Mouse (Mus musculus) erythroblast, embryonic 14.5 days (primary cell): Measurements from ENCODE around the gene Supt4a. TPM values are rescaled to one million over a fixed set of nuclear protein-coding genes. Genes with fewer than 3 reads are reported as not detected.

Experiments used
- H3K27me3 ChIP-seq: 2 replicates; pipeline ENCODE4 v1.6.1; 2012; ENCODE audit warnings: inconsistent platforms; ENCODE audit not compliant: control insufficient read depth
- H3K36me3 ChIP-seq: 2 replicates; pipeline ENCODE4 v1.6.1; 2012; ENCODE audit warnings: mild to moderate bottlenecking, inconsistent platforms; ENCODE audit not compliant: control insufficient read depth
- H3K4me1 ChIP-seq: 2 replicates; pipeline ENCODE4 v1.6.1; 2012; ENCODE audit warnings: inconsistent platforms; ENCODE audit not compliant: control insufficient read depth
- H3K4me3 ChIP-seq: replicated peaks from 2 replicates; pipeline ENCODE3; 2012; ENCODE audit warnings: moderate library complexity, mild to moderate bottlenecking, inconsistent platforms
- H3K9me3 ChIP-seq: 2 replicates; pipeline ENCODE4 v1.6.1; 2012; ENCODE audit warnings: low read length, inconsistent platforms, mixed read lengths; ENCODE audit not compliant: control insufficient read depth
- GATA1 ChIP-seq: IDR thresholded peaks from 2 replicates; pipeline ENCODE4 v1.6.1; 2012; ENCODE audit warnings: low read length, inconsistent platforms, mixed read lengths
- TAL1 ChIP-seq: IDR thresholded peaks from 3 replicates; pipeline ENCODE4 v1.6.1; 2012; ENCODE audit warnings: low read length, inconsistent platforms, mixed read lengths
- polyA plus RNA-seq: library from polyadenylated mRNA; stranded (reverse); fragments of >175 nt; gene quantifications from 2 replicates; pipeline ENCODE4 v1.2.3, GENCODE M21; 2012

Gene Supt4a
- 4.3 and 5.5 TPM in 2 replicates for polyA plus RNA-seq

DNA sequence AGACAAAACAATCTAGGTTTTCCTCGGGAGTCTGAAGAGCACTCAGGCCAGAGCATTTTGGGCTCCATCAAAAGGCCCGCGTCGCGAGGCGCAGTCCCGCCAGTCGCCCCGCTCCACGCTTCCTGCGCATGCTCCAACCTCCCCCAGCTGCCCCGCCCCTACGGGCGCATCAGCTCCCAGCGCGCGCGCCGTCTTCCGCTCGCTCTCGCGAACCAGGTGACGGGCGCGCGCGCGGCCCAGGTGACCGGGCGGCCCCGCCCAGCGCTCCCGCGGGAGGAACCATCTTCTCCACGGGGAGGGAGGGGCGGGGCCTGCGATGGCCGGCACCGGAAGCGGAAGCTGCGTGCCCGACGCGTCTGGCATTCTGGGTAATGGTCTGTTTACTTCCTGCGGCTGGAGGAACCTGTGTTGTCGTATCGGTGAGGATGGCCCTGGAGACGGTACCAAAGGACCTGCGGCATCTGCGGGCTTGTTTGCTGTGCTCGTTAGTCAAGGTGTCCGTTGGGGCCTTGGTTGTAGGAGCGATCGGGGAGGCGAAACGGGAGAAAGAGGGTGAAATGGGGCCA lies at the start of gene Supt4a:
Gene Supt4a (plus strand): TSS at position 378 of the 566 bp plus-strand sequence.
- Histone ChIP-seq H3K36me3 (peaks cover 77% of the 10 kb centered on the region), H3K4me1 (peaks cover 72% of the 10 kb centered on the region), H3K9me3 (no peaks in the 10 kb centered on the region), H3K4me3 (peak within 1 kb of the TSS; percentile 70), H3K27me3 (no peaks in the 10 kb centered on the region)
- TF ChIP-seq TAL1 (no peak), GATA1 (no peak)

DNA sequence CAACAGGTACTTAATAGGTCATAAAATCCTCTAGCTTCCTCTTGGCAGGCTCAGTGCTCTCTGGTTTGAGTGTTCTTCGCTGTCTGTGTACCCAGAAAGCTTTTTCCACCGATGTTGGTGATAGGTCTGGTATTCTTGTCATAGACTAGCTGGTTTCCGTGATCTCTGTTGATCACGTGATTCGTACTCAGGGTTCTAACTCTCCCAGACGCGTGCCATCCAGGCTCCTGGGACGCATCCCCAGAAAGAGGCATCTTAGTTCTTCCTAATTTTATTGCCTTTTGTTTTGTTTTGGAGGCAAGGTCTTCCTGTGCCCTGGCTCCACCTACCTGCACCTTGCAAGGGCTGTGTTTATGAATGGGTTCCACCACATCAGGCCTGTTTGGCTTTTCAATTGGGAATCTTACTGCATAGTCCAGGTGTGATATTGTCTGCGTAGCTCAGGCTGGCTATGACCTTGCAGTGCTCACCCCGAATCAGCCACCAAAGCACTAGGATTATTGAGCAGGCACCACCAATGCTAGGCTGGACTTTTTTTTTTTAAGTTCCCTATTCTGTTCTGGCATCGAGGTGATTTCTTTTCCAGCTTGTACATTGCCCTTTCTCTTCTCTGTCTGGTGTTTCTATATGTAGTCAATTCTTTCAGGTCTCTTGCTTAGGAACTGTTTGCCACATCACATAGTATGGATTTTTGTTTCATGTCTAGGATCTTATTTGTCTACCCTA lies 48.7 kb upstream of the Supt4a start:
- no peak for TF ChIP-seq GATA1
- TF ChIP-seq TAL1, result no peak
- Histone ChIP-seq H3K36me3 (no peaks in the 10 kb centered on the region), H3K4me1 (peaks cover 38% of the 10 kb centered on the region), H3K27me3 (no peaks in the 10 kb centered on the region), H3K9me3 (no peaks in the 10 kb centered on the region), H3K4me3 (no peak overlapping the region)

DNA sequence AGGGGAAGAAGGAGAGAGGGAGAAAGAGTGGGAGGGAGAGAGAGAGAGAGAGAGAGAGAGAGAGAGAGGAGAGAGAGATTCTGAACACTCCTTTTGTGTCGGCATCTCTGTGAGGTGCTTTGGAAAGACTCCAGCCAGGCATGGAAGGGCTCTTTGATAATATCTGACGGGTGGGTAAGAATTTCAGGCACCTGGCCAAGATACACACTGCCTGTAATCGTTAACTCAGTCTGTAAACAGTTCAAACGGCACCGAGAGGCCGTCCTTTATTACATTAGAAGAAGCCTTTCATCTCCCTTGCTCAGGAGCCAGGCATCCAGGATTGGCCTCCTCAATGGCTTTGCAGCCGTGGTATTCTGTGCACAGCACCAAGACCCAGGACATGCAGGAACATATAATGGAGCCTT lies 47.9 kb upstream of the Supt4a start:
- no peaks in the 10 kb centered on the region for H3K9me3 ChIP-seq
- TF ChIP-seq TAL1, result no peak
- no peak for TF ChIP-seq GATA1
- peaks cover 38% of the 10 kb centered on the region for H3K4me1 ChIP-seq
- no peaks in the 10 kb centered on the region for H3K36me3 ChIP-seq
- no peaks in the 10 kb centered on the region for H3K27me3 ChIP-seq
- H3K4me3 ChIP-seq, result peak overlapping the region; percentile 54

DNA sequence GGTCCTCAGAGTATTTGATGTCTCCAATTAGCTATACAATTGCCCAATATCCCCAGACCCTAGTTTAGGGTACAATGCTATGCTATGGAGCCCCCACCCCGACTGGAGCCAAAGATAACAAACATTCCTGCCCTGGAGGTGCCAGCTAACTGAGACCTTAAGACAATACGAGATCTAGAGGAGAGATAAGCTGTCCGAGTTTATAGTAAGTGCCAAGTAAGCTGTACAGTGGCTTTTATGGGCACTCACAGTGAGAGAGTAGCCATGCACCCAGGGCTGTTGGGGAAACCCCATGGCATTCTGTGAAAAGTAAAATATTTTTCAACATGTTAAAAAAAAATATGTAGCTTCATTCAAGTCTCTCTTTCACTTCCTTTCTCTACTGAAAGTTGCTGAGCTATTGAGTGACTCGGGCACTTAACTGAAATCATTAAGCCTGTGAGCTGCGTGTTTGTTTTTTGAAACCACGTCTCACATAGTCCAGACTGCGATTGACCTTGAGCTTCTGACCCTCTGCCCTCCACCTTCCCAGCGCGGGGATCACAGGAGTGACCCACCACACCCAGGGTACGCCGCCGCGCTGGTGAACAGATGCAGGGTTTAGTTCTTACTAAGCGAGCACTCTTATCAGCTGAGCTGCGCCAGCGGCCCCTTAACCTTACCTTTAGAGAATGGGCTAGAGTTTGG lies 47.2 kb upstream of the Supt4a start:
- Histone ChIP-seq H3K27me3 (no peaks in the 10 kb centered on the region), H3K36me3 (no peaks in the 10 kb centered on the region), H3K9me3 (no peaks in the 10 kb centered on the region), H3K4me1 (peaks cover 38% of the 10 kb centered on the region), H3K4me3 (peak overlapping the region; percentile 54)
- peak; percentile 61; the same call in 1 of the 2 replicates for TF ChIP-seq GATA1
- no peak for TF ChIP-seq TAL1

DNA sequence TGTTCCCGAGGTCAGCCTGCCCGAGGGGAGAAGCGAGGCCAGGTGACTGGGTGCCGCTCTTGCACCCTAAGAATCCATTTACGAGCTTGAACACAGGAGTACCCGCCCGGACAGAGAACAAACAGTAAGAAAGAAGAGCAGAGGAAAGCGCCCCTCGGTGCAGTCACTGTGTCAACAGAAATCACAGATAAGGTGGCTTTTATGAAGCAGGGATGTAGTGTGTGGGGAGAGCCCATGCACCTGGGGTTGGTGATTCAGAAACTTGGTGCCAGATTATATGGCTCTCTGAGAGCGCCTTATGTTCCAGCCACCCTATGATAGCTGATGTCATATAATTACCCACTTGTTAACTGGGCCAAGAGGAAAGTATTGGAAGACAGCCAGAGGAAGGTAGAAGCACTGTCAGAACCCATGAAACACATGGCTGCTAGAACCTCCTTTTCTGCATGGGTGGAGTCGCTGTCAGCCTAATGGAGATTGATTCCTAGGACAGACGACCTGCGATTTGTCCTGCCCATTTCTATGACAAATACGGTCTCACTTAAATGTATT lies 40.1 kb upstream of the Supt4a start:
- Histone ChIP-seq H3K27me3 (no peaks in the 10 kb centered on the region), H3K4me1 (peaks cover 39% of the 10 kb centered on the region), H3K9me3 (no peaks in the 10 kb centered on the region), H3K4me3 (no peak overlapping the region), H3K36me3 (no peaks in the 10 kb centered on the region)
- TF ChIP-seq TAL1 (no peak), GATA1 (no peak)

DNA sequence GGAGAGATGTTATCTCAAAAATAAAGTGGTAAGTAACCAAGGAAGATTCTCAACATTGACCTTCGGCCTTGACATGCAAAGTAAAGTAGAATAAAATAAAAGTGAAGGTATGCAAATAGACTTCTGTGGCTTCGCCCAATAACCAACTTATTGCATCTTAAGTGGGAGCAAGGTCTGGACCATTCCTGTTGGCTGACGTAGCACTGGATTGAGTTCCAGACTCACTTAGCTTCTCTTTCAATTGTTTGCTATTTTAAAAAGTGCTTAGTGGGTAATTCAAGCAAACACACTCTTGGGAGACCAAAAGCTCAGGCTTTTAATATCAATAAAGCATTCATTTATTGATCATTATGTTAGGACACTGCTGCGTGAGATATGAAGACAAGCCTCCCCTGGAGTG lies 39.2 kb upstream of the Supt4a start:
- Histone ChIP-seq H3K4me1 (peaks cover 47% of the 10 kb centered on the region), H3K27me3 (no peaks in the 10 kb centered on the region), H3K4me3 (no peak overlapping the region), H3K36me3 (no peaks in the 10 kb centered on the region), H3K9me3 (no peaks in the 10 kb centered on the region)
- no peak for TF ChIP-seq TAL1
- TF ChIP-seq GATA1, result no peak

DNA sequence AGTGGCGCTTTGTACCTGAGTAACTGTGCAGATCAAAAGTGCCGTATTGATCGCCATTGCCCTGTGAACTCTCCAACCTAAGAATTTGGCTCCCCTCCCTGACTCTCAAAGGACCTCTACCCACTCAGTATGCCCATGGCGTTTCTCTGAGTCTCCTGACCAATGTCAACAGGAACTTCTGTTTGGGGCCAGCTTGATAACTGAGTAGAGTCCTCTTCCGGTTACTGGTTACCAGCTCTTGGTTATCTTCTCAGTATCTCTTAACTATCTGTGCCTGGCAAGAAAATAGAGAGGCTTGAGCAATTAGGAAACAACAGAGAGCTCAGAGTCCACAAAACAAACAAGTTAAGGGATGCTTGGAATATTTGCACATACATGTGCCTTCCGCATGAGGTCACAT lies 36.2 kb upstream of the Supt4a start:
- TF ChIP-seq TAL1 (no peak), GATA1 (no peak)
- Histone ChIP-seq H3K4me3 (no peak overlapping the region), H3K9me3 (no peaks in the 10 kb centered on the region), H3K4me1 (peaks cover 72% of the 10 kb centered on the region), H3K27me3 (no peaks in the 10 kb centered on the region), H3K36me3 (peaks cover 2% of the 10 kb centered on the region; the same call in 1 of the 2 replicates)

DNA sequence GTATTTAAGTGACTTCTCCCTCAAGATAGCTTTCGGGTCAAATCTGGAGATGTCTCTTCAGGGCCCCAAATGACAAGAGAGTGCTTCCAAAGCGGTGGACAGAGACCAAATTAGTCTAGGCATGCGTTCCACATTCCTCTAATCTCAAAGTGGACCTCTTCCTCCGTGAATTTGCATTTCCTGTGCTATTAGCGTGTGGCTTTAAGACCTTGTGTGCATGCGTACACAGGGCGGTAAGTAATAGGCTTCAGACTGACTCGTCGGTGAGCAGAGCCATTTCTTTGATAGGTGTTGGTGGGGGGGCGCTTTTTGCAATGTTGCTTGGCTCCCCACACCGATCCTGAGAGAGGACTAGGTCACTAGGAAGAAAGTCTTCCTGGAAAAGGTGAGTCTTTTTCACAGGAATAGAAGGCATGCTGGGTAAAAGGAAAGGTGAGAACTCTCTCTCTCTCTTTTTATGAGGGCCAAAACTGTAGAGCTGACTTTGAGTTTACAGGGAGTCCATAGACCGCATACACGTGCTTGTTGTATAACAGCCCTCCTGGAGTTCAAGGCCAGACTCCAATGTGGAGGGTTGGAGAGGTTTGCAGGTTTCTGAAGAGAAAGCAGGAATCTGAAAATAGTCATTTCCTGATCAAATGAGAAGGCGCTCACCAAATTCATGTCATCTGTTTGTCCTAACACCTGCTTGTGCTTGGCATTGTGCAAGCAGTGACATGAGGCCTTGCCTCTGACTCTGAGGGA lies 35.3 kb upstream of the Supt4a start:
- peaks cover 69% of the 10 kb centered on the region for H3K4me1 ChIP-seq
- H3K4me3 ChIP-seq, result no peak overlapping the region
- TF ChIP-seq TAL1 (no peak), GATA1 (no peak)
- H3K36me3 ChIP-seq, result peaks cover 2% of the 10 kb centered on the region; the same call in 1 of the 2 replicates
- no peaks in the 10 kb centered on the region for H3K27me3 ChIP-seq
- H3K9me3 ChIP-seq, result no peaks in the 10 kb centered on the region

DNA sequence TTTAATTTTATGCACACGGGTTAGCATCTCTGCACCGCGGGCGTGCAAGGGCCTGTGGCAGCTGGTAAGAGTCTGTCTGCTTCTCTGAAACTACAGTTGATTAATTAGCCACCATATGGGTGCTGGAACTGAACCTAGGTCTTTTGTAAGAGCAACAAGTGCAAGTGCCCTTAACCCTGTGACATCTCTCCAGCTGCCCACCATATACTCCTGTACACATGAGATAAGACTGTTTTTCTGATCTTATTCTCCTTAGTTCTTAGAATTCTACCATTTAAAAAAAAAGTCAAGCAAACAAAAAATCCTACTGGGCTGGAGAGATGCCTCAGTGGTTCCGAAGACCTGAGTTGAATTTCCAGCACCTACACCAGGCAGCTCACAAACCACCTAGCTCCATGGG lies 33.7 kb upstream of the Supt4a start:
- TF ChIP-seq GATA1, result no peak
- TF ChIP-seq TAL1, result peak; percentile 47; the same call in 2 of the 3 replicates
- Histone ChIP-seq H3K27me3 (no peaks in the 10 kb centered on the region), H3K36me3 (peaks cover 2% of the 10 kb centered on the region; the same call in 1 of the 2 replicates), H3K4me1 (peaks cover 76% of the 10 kb centered on the region), H3K9me3 (no peaks in the 10 kb centered on the region), H3K4me3 (no peak overlapping the region)
